Mouse (Mus musculus) cerebellum, adult 8-10 months (tissue): ENCODE data around the gene Mr1.

Source experiments
- DNase-seq: peaks from one replicate; pipeline ENCODE4 v3.0.0; 2022

Mr1 gene

DNA sequence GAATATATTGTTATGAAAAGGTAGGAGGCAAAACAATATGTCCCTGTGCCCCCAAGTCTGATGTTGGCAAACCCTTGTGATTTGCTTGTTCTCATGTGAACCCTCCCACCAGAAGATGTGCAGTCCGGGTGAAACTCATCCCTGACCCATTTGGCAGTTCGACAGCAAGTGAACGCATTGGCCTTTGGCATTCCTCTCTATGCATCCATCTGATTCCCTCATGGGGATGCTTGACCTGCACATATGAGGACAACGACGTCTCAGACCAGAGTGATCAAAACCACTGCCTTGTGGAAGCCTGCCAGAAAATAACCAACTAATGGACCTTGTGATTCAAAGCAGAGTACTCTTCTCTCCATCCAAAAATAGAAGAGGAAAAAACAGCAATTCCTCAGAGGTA, 19.9 kb downstream of the Mr1 start:
- no peak for DNase-seq

DNA sequence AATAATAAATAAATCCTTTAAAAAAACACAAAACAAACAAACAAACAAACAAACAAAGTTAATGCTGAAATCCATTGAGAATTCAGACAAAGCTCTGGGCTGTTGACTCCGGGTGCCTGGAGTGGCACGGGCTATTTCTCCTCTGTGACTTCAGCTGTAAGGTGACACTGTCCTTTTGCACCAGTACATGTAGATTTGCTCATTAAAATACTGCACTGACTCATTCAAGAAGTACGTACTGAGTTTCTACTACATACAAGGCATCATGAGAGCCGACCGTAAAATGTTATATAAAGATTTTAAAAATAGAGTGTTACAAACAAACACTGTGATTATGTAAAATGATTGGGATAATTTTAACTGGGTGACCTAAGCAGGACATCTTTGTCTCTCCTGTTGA, 22.2 kb downstream of the Mr1 start:
- DNase-seq, result no peak

DNA sequence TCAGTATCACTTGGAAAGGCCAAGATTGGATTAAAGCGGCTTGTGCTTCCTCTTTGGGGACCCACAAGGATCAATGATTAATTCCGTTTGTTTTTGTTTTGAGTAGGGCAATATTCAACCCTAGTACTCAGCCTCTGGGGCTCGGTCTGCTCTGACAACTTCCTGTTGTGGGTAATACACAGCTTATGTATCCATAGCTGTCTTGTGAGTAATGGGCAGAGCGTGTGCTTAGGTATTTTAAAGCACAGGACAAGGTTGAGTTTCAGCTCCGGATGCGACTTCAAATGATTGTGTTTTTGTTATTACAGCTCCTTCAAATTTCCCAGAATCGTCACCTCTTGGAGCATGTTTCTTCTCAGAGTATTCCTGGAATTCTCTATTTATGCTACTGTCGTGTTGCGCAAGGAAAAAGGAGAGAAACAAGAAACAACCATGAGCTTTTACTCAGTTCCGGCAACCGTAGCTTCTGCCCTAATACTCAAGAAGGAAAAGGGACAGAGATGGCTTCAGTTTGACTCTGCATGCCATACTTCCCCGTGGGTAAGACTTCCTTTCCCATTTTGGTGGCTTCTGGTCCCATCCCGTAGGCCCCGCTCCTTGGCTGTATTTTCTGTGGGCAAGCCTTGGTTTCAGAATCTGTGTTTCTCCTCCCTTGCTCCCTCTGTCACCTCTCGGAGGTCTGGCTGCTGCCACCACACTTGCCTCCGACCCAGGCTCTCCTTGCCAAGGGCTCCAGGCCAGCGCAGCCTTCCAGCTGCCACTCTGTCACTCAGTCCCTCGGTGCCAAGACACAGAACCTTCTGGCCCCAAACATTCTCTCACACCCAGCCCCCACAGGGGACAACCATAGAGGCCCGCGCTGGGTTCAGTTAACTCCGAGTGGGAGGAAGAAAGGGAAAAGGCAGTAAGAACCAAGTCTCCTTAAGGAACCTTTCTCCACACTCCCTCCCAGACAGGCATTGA, 24.4 kb downstream of the Mr1 start:
- peak; percentile 70 for DNase-seq

DNA sequence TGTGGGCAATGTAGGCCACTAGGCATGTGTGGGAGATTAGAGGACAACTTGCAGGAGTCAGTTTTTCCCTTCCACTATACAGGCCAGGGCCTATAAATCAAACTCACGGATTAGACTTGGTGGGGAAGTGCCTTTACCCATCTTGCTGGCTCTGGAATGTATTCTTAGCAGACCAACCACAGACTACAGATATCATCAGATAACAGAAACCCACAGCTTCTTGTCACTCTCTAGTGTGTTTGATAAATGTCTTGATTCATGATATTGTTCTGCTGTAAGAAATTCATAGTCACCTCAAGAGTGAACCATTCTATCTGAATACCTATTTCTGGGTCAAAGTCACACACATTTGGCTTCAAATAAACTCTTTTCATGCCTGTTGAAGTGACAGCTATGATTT, 26.9 kb downstream of the Mr1 start:
- DNase-seq, result no peak

DNA sequence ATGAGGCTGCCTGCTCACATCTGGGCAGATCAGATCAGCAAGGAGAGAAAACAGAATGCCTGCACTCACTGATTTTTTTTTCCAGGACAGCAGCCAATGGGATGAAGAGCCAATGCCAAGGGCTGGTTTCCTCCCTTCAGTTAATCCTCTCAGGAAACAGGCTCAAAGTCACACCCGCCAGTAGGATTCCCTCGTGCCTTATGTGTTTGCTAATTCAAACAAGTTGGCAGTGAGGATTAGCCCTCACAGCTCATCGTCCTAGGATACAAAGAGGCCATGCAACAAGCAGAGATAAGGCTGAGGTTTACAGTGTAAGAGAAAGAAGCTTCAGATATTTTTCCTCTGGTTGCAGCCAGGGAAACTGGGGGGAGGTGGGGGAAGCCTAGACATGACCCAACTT, 32.7 kb downstream of the Mr1 start:
- no peak for DNase-seq

DNA sequence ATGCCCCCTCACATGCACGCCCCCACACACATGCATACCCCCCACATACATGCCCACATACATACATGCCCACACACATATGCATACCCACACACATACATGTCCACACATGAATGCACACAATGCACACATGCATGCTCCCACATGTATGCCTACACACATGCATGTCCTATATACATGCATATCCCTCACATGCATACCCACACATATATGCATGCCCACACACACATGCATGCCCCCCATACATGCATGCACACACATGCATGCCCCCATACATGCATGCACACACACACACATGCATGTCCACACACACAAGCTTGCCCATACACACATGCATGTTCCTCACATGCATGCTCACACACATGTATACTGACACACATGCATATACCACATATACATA, 33.7 kb downstream of the Mr1 start:
- DNase-seq, result no peak

DNA sequence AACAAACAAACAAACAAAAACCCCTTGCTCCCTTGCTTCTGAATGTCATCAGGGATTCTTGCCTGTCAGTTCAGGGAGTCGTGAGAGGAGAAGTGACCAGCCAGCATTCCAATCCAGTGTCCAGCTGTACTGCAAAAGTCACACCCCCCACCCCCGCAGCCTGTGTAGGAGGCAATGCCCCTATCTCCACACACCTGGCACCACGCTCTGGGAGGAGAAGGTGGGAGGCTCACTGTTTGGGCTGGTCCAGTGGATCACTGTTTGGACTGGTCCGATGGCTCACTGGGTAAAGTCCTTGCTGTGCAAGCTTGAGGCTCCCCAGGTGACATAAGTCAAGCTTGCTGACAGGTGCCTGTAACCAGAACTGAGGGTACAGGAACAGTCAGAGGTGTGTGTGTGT, 34.5 kb downstream of the Mr1 start:
- no peak for DNase-seq

DNA sequence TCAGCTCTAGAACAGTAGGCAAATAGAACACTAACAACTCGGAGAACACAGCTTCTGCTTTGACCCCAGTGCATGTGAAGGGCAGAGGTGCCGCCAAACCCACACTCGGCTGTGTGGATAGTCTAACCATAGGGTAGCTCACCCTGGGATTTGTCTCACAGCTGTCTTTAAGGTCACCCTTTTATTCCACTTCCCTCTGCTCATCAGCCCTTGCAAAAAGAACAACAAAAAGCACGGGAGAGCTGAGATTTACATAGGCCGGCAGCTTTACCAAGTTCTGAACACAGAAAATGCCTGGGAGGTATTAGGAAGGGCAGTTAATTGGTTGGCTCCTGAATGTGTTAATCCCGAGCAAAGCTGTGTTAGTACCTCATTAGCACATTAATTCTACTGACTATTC, 35.1 kb downstream of the Mr1 start:
- no peak for DNase-seq

DNA sequence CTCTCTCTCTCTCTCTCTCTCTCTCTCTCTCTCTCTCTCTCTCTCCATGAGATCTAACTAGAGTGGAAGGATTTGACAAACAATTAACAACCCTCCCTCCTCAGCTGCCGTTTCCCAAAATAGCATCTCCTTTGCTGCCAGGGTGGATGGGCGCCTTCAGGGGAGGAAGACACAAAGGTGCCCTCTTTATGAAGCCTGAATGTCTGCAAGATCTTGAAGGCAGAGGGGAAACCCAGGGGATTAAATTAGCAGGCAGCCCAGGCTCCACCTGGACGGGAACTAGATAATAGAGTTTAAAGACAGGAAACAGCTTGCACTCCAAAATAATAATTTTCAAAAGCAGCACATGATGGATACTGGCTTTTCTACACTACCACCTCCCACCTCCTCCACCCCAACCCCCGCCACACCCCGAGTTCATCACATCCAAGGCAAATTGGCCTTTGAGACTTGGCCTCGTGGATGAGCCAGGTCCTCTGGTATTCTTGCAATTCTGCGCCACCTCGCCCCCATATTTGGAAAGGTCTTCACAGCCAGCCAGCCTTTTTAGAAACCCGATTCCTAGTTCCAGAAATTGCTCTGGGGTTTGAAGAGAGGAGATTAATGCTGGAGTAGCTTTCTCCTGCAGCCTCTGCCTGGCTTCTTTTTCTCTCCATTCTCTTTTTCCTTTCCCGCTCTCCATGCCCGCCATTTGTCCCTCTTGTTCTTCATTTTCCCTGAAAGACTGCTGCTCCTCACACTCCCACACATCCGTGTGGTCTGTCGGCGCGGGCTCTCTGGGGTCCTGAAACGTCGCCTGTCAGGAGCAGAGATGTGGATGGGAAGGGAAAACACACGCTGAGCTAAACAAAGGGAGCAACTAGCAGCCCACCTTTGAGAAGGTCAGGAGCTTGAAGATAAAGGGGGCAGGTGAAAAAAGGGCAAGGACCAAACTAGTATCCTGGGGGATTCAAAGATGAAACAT, 36.9 kb downstream of the Mr1 start:
- DNase-seq, result no peak

DNA sequence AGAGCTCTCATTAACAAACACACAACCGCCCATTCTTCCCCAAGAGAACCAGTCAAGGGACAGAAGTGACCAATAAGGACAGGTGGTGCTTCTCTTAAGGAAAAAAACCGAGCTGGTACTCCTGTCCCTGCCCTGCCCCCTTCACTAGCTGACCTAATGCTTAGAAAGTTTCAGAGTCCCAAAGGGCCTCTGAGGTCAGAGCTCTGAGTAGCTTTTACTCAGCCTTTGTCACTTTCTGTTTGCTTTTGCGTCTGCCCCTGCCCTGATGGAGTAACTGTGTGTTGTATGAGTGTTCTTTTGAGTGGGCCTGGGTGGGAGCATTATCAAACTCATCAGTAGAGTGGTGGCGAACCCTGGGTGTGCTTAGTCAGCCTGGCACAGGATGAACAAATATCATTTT, 38.2 kb downstream of the Mr1 start:
- DNase-seq, result no peak

DNA sequence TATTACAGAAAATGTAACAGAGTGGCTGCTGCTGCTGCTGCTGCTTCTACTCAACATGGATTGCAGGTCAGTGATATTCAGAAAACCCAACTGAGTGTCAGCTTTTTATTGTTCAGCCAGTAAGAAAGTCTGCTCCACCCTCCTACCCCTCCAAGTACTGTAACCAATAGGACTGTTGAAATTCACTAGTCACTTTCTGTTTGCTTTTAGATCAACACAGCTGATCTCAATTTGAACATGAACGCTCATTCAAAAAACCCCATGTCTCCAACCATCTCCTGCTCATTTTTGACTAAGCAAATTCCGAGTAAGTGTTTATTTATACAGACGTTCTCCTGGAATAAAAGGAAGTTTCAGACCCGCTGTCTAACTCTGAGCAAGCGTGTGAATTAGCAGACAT, 38.8 kb downstream of the Mr1 start:
- DNase-seq, result no peak

DNA sequence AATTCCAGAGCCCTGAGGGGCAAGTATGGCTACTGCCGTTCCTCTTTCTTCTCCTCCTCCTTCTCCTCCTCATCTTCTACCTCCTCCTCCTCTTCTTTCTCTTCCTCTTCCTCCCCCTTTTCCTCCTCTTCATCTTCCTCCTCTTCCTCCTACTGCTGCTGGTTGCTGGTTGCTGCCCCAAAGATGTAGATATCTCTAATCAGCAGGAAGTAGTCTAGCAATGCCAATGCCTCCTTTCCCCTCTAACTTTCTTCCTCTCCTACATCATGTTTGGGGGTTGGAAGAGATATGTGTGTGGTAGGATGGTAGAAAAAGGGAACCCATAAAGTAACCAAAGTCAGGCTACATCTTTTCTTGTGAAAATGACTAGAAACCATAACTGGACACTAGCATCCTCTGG, 40.3 kb downstream of the Mr1 start:
- DNase-seq, result no peak

DNA sequence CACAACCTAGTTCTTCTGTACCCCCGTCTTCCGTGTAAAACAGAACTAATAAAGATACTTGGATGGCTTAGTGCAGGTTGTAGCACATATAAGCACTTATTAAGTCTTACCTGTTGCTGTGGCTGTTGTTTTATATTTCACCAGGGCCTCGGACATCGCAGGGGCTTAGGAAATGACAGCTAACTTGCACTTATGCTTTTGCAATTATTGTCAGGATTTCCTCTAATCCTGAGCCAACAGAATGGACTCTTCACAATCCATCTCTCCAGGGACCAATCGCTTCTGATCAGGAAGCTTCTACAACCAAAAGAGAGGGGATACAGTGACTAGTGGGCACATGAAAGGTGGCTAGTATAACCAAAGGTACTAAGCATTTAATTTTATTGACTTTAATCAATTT, 42.6 kb downstream of the Mr1 start:
- no peak for DNase-seq

DNA sequence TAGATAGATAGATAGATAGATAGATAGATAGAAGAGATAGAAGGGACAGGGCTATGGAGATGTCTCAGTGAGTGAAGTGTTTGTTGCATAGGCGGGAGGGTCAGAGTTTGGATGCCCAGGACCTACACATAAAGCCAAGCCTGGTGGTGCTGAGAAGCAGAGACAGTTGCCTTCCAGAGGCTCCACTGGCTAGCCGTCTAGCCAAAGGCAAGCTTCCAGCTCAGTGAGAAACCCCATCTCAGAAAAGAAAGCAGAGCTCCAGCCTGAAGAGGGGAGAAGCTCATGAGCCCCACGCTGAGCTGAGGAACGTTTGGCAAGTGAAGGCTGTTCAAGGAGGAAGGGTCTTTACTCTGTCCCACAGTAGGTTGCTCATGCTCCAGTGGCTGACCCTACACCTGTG, 44.0 kb downstream of the Mr1 start:
- no peak for DNase-seq

DNA sequence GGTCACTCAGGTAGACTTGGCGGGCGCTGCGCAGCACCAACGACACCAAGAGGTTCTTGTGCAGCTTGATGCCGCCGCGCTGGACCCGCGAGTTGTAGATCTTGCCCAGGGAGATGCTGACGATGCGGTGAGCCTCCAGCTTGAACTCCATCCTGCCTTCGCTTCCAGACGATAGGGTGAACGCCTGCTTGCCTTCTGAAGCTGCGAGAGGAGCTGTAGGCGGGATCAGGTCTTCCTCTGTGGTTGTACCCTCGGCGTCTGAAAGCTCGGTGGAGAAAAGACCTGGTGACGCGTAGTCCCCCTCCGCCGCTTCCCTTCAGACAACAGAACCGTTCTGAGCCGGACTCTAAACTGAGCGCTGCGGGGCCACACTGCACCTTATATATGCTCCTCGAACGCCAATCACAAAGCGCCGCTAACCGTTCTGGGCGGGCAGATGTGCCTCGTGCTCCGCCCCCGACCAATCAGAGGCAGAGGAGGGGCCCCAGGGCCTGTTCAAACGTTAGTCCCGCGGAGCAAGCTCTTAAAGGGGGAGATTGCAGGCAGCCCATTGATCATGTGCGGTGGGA, 47.2 kb downstream of the Mr1 start, which contains the start of gene Ier5:
Gene Ier5, minus strand, starts transcription at position 357 of the 569 bp plus-strand sequence.
- peak; percentile 98 for DNase-seq

DNA sequence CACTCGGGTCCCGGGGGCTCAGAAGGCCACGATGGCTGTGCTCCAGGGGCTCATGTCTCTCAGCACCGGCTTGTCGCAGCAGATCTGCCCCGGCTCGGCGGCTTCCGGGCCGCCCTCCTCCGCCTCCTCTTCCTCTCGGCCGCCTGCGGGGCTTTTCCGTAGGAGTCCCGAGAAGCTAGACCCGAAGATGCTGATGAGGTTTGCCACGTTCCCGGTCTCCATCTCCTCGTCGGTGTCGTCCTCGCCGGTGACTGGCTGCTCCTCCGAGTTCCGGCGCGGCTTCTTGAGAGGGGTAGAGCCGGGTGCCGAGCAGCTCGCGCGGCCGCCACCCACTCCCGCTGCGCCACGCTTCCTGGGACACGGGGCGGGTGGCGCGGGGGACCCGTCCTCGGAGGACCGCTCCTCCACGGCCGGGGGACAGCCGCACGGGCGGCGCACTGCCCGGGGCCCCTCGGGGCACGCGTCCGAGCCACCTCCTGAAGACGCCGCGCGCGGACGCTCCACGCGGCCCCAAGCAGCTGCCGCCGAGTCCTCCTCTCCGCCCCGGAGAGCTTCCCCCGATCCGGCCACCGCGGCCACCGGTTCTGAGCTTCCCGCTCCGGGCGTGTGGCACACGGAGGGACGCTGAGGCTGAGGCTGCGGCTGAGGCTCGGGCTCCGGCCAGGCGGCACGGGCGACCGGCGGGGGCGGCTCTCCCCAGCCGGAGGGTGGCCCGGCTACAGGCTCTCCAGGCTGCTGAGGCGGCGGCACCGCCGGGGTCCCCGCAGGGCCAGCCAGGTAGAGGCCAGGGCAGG, 47.9 kb downstream of the Mr1 start:
- DNase-seq, result peak; percentile 55

DNA sequence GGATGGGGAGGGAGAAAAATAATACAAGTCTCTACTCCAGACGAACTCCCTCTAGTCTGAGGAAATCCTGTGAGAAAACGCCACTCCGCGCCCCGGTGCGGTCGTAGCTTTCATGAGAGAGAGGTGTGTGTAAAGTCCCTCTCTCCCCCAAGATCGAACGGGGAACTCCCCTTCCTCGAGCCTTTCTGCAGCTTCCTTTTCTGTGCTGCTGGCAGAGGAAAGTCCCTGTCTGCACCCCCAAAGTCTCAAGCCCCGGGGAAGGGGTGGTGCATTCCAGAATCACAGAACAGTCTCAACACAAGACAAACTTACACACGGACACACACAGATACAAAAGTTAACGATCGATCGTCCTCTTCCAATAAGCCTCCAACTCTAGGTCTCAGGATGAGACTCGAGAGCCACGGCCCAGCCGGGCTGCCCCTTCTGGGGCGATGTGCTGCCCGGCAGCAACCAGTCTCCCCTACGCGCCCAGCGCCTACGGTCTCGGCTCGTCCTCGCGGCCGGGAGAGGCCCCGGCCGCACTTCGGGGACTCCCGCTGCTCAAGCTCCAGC, 48.6 kb downstream of the Mr1 start:
- peak; percentile 33 for DNase-seq

DNA sequence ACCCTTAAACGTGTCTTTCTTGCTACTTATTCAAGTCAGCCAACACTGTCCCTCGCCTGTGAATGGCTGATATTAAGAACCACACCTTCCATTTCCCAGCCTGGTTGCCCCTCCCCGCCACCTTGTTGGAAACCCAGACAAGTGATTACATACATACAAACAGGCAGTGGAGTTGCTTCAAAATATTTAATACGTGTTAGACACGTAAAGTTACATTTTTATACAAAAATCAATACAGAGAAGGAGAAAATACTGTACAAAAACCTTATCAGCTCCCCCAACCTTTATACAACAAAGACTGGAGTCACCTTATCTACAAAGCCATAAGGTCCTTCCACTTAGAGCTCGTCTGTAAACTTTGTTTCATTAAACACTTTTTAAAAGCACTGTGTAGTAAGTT, 49.3 kb downstream of the Mr1 start:
- no peak for DNase-seq

DNA sequence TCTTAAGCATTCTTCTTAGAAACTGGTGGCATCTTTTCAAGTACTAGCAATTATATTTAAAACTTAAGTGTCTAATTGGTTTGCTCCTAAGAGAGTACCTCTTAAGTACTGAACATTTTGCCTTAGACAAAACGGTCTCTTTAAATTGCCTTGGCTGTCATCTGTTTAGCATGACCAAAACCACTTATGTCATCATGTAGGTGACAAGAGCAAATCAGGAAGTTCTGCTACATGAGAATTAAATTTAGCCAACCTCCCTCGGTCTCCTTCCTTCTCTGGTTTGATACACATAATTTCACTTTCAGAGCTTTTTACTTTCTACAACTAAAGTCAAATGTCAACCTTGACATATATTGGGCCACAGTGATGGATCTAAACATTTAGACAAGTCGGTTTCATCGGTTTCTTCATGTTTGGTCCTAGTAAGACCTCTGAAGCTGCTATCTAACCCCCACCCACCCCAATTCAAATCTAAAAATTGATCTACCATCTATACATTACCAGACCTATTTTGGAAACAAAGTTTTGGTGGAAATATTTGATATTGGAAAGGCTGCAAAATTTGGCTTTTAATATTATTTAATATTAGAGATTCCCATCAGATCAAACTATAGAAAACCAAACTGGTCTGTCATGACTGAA, 49.9 kb downstream of the Mr1 start:
- no peak for DNase-seq

DNA sequence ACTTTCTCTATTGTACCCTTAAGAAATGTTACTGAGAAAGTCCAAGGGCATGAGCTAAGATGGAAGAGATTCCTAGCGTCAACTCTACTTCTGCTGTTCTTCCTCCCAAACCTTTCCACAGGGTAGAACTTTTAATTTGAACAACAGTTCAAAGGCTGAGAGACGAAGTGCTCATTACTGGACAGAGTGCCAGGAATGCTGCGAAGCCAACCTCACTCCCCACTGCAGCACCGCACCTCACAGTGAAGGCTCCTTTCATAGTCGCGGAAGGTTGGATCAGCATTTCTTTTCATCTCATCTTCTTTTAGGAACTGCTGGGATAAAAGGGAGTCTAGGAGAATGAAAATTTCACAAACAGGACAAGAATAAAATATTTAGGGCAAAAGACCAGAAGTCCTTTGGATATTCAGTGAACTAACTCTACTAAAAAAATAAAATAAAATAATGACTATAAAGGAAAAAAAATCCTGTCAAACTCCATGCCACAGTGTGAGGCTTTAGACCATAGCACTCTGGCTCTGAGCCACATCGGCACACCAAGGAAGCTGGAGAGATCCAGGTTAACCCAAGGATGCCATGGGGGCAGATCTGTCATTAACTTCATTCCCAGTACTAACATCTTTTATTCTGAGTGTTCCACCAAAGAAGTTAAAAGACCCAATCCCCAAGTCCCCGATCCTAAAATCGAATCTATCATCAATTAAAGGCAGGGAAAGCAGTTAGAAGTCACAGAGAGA, 52.5 kb downstream of the Mr1 start:
- no peak for DNase-seq
